Mouse (Mus musculus) stomach, embryonic 16.5 days (tissue): ENCODE results near the gene A430078G23Rik. TPM values are rescaled to one million over a fixed set of nuclear protein-coding genes. Genes with fewer than 3 reads are reported as not detected.
"Not testable (repeated sequence)": the region's sequence is repeated elsewhere in the genome, so short reads cannot be mapped to it uniquely, and the experiment has no call there.

Source experiments
- ATAC-seq: fragments of 200-750 bp; cut with Nextera tagmentation; 2 replicates; pipeline ENCODE4 v1.8.0; 2017; ENCODE audit warnings: moderate number of reproducible peaks, moderate TSS enrichment; ENCODE audit not compliant: insufficient read depth, low FRiP score
- H3K27ac ChIP-seq: fragments of 300-500 bp; sonication (generic); 2 replicates; pipeline ENCODE4 v1.5.1; 2014; ENCODE audit warnings: low read length
- H3K27me3 ChIP-seq: fragments of 300-500 bp; sonication (generic); 2 replicates; pipeline ENCODE4 v1.6.1; 2014; ENCODE audit warnings: low read length, control low read depth, mixed read lengths; ENCODE audit not compliant: control insufficient read depth, insufficient read depth
- H3K36me3 ChIP-seq: fragments of 300-500 bp; sonication (generic); 2 replicates; pipeline ENCODE4 v1.6.1; 2014; ENCODE audit warnings: low read length; ENCODE audit not compliant: control insufficient read depth, insufficient read depth
- H3K4me1 ChIP-seq: fragments of 300-500 bp; sonication (generic); 2 replicates; pipeline ENCODE4 v1.6.1; 2014; ENCODE audit warnings: low read length, control low read depth, mixed read lengths; ENCODE audit not compliant: control insufficient read depth, insufficient read depth
- H3K4me2 ChIP-seq: fragments of 300-500 bp; sonication (generic); 2 replicates; pipeline ENCODE4 v1.6.1; 2014; ENCODE audit warnings: low read depth, low read length, mixed read lengths
- H3K4me3 ChIP-seq: fragments of 300-500 bp; sonication (generic); replicated peaks from 2 replicates; pipeline ENCODE4 v1.5.1; 2014; ENCODE audit warnings: mild to moderate bottlenecking, low read length
- H3K9ac ChIP-seq: fragments of 300-500 bp; sonication (generic); 2 replicates; pipeline ENCODE4 v1.6.1; 2014; ENCODE audit warnings: low read length
- H3K9me3 ChIP-seq: fragments of 300-500 bp; sonication (generic); replicated peaks from 2 replicates; pipeline ENCODE4 v1.6.1; 2016; ENCODE audit warnings: low read length, control low read depth; ENCODE audit not compliant: control insufficient read depth
- WGBS: fragments of 180-500 bp; shearing (Covaris S2); extraction: QIAGEN DNeasy Blood & Tissue Kit; methylation state at CpG from one replicate; pipeline ENCODE4 v1.1.7; 2014; 5-methylcytosine and 5-hydroxymethylcytosine counted together
- polyA plus RNA-seq: library from polyadenylated mRNA; unstranded; fragments of >200 nt; fragmentation: Nextera tagmentation; extraction: Ambion mirVana; gene quantifications from 2 replicates; pipeline ENCODE4 v1.2.1, GENCODE M21; 2015

The A430078G23Rik gene
- 0.92 and 0.93 TPM in 2 replicates for polyA plus RNA-seq

DNA sequence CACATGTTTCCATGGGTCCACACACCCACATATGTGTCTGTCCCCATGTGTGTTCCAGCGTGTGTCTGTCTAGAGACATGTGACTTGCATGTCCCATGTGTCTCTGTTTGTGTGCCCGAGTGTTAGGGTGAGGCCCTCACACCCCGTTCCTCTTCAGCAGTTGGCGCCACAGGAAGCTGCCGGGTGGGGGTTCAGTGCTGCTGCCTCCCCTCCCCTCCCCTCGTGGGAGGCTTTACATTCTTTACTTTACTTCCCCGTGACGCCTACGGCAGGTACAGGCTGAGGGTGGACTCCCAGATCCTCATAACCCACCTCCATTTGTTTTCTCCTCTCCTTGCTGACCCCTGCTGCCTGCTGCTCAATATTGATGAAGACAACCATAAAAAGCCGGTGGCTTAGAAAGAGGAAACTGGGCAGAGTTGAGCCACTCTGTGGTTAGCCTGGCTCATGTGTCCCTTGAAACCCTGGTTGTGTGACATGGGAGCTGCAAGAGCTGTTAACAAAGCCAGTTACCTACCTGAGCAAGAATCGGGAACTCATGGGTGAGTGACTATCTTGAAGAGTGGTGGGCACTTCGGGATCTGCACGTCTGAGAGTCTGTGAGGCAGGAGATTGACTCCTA is at the start of gene A430078G23Rik:
Gene A430078G23Rik (plus strand): TSS at position 227 of the 622 bp plus-strand sequence.
- H3K4me3 ChIP-seq = 0 out of 2 replicates have a peak within 1 kb of the TSS, but pooled peaks have one; percentile 5
- peak; percentile 11; the same call in 1 of the 2 replicates for ATAC-seq
- H3K4me1 ChIP-seq = peaks cover 2% of the 10 kb centered on the region; the same call in 1 of the 2 replicates
- H3K27ac ChIP-seq = peak within 1 kb of the TSS; percentile 81
- H3K9me3 ChIP-seq = no peaks in the 10 kb centered on the region
- H3K27me3 ChIP-seq = no peaks in the 10 kb centered on the region
- 47% methylated on average over 13 of the region's 13 CpGs for WGBS
- peak within 1 kb of the TSS; percentile 22; the same call in 1 of the 2 replicates for H3K4me2 ChIP-seq
- no peaks in the 10 kb centered on the region for H3K36me3 ChIP-seq
- no peak within 1 kb of the TSS for H3K9ac ChIP-seq

DNA sequence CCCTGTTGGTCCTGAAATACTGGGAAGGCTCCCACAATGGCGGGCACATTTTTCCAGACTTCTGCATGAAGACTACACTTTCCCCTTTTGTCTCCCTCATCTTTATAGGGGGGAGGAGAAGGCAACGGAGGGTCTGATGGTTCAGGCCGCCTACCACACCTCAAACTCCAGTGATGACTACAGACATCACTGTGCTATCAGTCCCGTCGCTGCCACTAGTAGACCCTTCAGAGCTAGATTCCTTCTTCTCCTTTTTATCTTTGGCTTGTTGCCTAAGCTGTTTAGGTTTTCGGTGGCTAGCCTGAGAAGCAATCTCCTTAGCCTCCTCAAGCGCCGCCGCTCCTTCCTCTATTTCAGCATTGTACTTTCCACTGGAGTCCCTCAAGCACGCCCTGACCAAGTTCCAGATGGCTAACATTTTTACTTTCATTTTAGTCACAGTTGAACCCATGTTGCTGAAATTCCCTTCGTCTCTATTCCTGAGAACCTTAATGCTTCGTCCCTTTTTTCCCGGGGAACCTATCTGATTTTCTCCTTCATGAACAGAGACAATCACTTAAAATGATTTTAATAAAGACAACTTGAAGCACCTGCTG is 44.9 kb upstream of the A430078G23Rik start:
- H3K4me2 ChIP-seq, H3K4me3 ChIP-seq, ATAC-seq, H3K27me3 ChIP-seq, H3K9ac ChIP-seq, H3K27ac ChIP-seq, H3K36me3 ChIP-seq, H3K9me3 ChIP-seq, H3K4me1 ChIP-seq: not testable (repeated sequence)
- 86% methylated on average over 13 of the region's 13 CpGs for WGBS

DNA sequence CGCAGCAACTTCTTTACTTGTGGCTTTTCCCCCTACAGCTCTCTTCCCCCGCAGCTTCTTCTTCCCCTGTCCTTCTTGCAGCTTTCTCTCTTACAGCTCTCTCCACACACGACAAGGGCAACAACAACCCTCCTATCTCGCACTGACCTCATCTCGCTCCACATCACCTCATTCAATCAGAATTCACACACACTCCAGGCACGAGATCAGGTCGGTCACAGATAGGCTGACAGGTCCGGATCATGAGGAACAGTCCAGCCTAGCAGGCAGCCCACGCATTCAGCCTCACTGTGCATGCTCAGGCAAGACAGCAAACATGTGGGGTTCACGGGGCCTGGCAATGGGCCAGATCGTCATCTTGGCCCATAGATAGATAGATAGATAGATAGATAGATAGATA is 43.6 kb upstream of the A430078G23Rik start:
- no peaks in the 10 kb centered on the region for H3K9me3 ChIP-seq
- no peaks in the 10 kb centered on the region for H3K4me1 ChIP-seq
- H3K27me3 ChIP-seq = no peaks in the 10 kb centered on the region
- 82% methylated on average over 11 of the region's 11 CpGs for WGBS
- no peak overlapping the region for H3K27ac ChIP-seq
- no peaks in the 10 kb centered on the region for H3K36me3 ChIP-seq
- no peak overlapping the region for H3K4me3 ChIP-seq
- no peak overlapping the region for H3K9ac ChIP-seq
- no peak for ATAC-seq
- no peak overlapping the region for H3K4me2 ChIP-seq

DNA sequence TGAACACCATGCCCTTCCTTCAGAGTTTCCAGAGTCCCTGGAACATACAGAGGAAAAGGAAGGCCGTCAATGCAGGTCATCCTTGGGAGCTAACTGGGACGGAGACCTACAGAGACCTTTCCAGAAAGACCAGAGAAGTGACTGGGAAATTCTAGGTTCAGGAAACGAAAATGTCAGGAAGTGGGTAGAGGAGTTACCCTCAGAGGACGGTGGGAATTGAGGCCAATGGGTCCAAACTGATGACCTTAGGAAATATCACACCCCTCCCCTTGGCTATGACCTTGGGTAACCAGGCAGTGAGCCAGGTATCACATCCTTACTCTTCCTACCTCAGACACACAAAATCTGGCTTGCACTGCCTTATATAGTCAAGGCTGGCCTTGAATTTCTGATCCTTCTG is 41.7 kb upstream of the A430078G23Rik start:
- Histone ChIP-seq H3K27ac (no peak overlapping the region), H3K9ac (no peak overlapping the region), H3K27me3 (no peaks in the 10 kb centered on the region), H3K36me3 (no peaks in the 10 kb centered on the region), H3K4me2 (no peak overlapping the region), H3K9me3 (no peaks in the 10 kb centered on the region), H3K4me1 (no peaks in the 10 kb centered on the region), H3K4me3 (no peak overlapping the region)
- WGBS = 71% methylated on average over 4 of the region's 4 CpGs
- no peak for ATAC-seq

DNA sequence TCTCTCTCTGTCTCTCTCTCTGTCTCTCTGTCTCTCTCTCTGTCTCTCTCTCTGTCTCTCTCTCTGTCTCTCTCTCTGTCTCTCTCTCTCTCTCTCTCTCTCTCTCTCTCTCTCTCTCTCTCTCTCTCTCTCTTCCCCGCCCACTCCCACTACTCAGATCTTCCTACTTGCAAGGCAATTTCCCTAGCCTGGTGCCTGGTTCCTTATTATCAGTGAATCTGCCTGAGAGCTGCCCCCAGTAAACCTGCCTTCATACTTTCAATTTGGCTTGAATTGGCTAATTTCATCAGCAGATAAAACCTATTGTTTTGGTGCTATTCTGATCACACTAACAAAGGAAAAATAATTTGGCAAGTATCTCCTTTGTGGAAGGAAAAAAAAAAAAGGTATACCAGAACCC is 39.8 kb upstream of the A430078G23Rik start:
- not testable (repeated sequence) for H3K4me2 ChIP-seq, H3K4me3 ChIP-seq, H3K9me3 ChIP-seq, H3K4me1 ChIP-seq, H3K36me3 ChIP-seq, H3K27me3 ChIP-seq, ATAC-seq, H3K27ac ChIP-seq, H3K9ac ChIP-seq
- WGBS = 71% methylated on average over 1 of the region's 1 CpGs

DNA sequence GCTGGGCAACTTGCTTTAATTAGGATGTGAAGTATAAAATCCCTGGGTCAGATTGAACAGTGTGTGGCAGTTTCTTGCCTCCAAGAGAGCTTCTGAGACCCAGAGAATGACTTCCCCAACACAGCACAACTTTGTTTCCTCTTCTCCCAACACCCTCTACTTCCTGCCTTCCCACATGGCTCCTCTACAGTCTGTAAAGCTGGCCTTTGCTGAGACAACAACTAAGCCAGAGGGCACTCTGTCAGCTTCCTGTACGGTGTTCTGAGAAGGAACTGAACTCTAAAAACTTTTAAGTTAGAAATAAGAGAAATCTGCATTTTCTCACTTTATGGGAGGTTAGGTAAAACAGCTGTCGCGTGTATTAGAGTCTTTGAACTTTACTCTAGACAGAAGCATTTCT is 39.4 kb upstream of the A430078G23Rik start:
- no peak overlapping the region for H3K9ac ChIP-seq
- no peaks in the 10 kb centered on the region for H3K4me1 ChIP-seq
- no peak overlapping the region for H3K27ac ChIP-seq
- no peak overlapping the region for H3K4me3 ChIP-seq
- no peaks in the 10 kb centered on the region for H3K9me3 ChIP-seq
- 54% methylated on average over 3 of the region's 3 CpGs for WGBS
- ATAC-seq = no peak
- no peak overlapping the region for H3K4me2 ChIP-seq
- H3K27me3 ChIP-seq = no peaks in the 10 kb centered on the region
- no peaks in the 10 kb centered on the region for H3K36me3 ChIP-seq

DNA sequence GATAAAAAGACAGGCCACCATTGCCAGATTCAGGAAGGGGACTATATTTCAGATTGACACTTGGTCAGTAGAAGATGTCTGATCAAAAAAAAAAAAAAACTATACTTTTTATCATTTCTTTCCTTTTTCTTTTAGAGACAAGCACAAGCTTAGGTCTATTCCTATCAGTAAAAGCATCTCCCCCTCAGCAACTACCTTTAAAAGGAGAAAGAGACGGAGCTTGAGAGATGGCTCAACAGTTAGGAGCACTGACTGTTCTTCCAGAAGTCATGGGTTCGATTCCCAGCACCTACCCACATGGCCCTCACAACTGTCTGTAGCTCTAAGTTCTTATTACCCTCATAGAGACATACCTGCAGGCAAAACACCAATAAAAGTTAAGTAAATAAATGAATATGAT is 38.9 kb upstream of the A430078G23Rik start:
- WGBS = 79% methylated on average over 2 of the region's 2 CpGs
- H3K36me3 ChIP-seq = no peaks in the 10 kb centered on the region
- no peaks in the 10 kb centered on the region for H3K9me3 ChIP-seq
- ATAC-seq = no peak
- H3K27ac ChIP-seq = no peak overlapping the region
- H3K4me2 ChIP-seq = no peak overlapping the region
- no peaks in the 10 kb centered on the region for H3K4me1 ChIP-seq
- H3K27me3 ChIP-seq = no peaks in the 10 kb centered on the region
- no peak overlapping the region for H3K9ac ChIP-seq
- no peak overlapping the region for H3K4me3 ChIP-seq

DNA sequence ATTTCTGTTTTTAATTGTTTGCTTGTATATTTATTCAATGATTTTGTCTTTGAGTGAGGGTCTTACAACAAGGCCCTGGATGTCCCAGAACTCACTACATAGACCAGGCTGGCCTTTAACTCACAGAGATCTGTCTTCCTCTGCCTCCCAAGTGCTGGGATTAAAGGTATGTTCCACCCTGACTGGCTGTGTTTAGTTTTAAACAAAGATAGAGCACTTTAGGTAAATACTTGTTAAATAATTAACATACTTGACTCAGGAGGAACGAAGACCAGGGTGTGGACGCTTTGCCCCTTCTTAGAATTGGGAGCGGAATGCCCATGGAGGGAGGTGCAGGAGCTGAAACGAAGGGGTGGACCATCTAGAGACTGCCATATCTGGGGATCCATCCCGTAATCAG is 36.6 kb upstream of the A430078G23Rik start:
- H3K4me1 ChIP-seq = no peaks in the 10 kb centered on the region
- no peak overlapping the region for H3K4me3 ChIP-seq
- WGBS = 67% methylated on average over 5 of the region's 5 CpGs
- H3K36me3 ChIP-seq = no peaks in the 10 kb centered on the region
- H3K9ac ChIP-seq = no peak overlapping the region
- no peaks in the 10 kb centered on the region for H3K27me3 ChIP-seq
- no peak for ATAC-seq
- no peak overlapping the region for H3K4me2 ChIP-seq
- no peak overlapping the region for H3K27ac ChIP-seq
- H3K9me3 ChIP-seq = no peaks in the 10 kb centered on the region

DNA sequence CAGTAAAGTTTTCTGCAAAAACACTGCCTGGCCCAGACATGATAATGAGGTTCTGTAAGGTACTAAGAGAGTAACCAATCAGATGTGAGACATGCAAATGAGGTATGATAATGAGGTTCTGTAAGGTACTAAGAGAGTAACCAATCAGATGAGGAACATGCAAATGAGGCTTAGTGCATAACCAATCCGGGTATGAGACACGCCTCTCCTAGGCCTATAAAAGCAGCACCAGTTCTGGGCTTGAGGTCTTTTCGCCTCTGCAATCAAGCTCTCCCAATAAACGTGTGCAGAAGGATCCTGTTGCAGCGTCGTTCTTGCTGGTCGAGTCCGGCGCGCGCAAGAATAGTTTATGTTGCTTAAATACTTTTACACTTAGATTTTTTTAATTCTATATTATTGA is 33.9 kb upstream of the A430078G23Rik start:
- 96% methylated on average over 9 of the region's 11 CpGs for WGBS
- not testable (repeated sequence) for H3K4me1 ChIP-seq, H3K27ac ChIP-seq, H3K9me3 ChIP-seq, H3K4me3 ChIP-seq, H3K4me2 ChIP-seq, ATAC-seq, H3K9ac ChIP-seq, H3K36me3 ChIP-seq, H3K27me3 ChIP-seq
